Mouse (Mus musculus) spleen, adult 2 months (tissue): Measurements from ENCODE around the gene Ngdn. TPM values are rescaled to one million over a fixed set of nuclear protein-coding genes. Genes with fewer than 3 reads are reported as not detected.

Experiments used
- DNase-seq, 2 experiments: peaks; one replicate each; pipeline versions ENCODE4 v3.0.0 to v3.0.0-alpha.2; 2012 to 2021; ENCODE audit warnings: low spot score in 2 of 2, low read depth in 1 of 2
- H3K27ac ChIP-seq: fragments of 200-500 bp; 2 replicates; pipeline ENCODE4 v1.5.1; 2012; ENCODE audit warnings: low read length, inconsistent platforms; ENCODE audit not compliant: insufficient read depth
- H3K27me3 ChIP-seq: fragments of 200-500 bp; 2 replicates; pipeline ENCODE4 v1.6.1; 2012; ENCODE audit warnings: mild to moderate bottlenecking, moderate library complexity, low read length, inconsistent platforms; ENCODE audit not compliant: control insufficient read depth, insufficient read depth
- H3K36me3 ChIP-seq: fragments of 200-500 bp; 2 replicates; pipeline ENCODE4 v1.6.1; 2012; ENCODE audit warnings: mild to moderate bottlenecking, low read length, inconsistent platforms; ENCODE audit not compliant: control insufficient read depth, insufficient read depth
- H3K4me1 ChIP-seq: fragments of 200-500 bp; 2 replicates; pipeline ENCODE4 v1.6.1; 2011; ENCODE audit warnings: inconsistent platforms; ENCODE audit not compliant: control insufficient read depth, insufficient read depth, insufficient read length
- H3K4me3 ChIP-seq: fragments of 200-500 bp; 2 replicates; pipeline ENCODE4 v1.5.1; 2011; ENCODE audit warnings: mild to moderate bottlenecking, inconsistent platforms; ENCODE audit not compliant: insufficient read depth, insufficient read length; ENCODE audit errors: extremely low read depth
- CTCF ChIP-seq: fragments of 200-500 bp; IDR thresholded peaks from 2 replicates; pipeline ENCODE4 v1.5.1; 2011; ENCODE audit warnings: mild to moderate bottlenecking, inconsistent platforms; ENCODE audit not compliant: insufficient read depth, insufficient read length, insufficient replicate concordance; ENCODE audit errors: extremely low read depth
- POLR2A ChIP-seq: fragments of 200-500 bp; IDR thresholded peaks from 2 replicates; pipeline ENCODE4 v1.6.1; 2011; ENCODE audit warnings: low read depth, low read length, inconsistent platforms
- WGBS: fragments of 180-500 bp; shearing (Covaris S2); methylation state at CpG from one replicate; pipeline ENCODE4 v1.1.7; 2018; 5-methylcytosine and 5-hydroxymethylcytosine counted together
- polyA plus RNA-seq: library from polyadenylated mRNA; depleted of rRNA; stranded (reverse); fragments of >200 nt; gene quantifications from 2 replicates; pipeline ENCODE4 v1.2.3, GENCODE M21; 2012

Ngdn gene
- polyA plus RNA-seq, 1 experiment = 10.4 TPM

DNA sequence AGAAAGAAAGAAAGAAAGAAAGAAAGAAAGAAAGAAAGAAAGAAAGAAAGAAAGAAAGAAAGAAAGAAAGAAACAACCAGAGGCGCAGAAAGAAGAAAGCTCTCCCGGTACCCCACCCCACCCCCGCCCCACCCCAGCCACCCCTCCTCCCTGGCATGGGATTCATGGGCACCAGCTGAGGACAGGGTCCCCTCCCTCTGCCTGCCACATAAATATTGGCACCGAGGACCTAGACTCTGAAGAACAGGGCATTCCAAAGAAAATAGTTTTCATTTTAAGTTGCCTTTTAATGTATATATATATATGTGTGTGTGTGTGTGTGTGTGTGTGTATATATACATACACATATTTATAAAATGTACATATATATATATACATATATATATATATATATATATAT lies 37.8 kb downstream of the Ngdn start:
- 80% methylated on average over 4 of the region's 4 CpGs for WGBS
- no peak for DNase-seq
- Histone ChIP-seq H3K36me3 (no peaks in the 10 kb centered on the region), H3K4me1 (no peaks in the 10 kb centered on the region), H3K4me3 (no peak overlapping the region), H3K27me3 (no peaks in the 10 kb centered on the region), H3K27ac (no peak overlapping the region)
- no peak for TF ChIP-seq CTCF
- TF ChIP-seq POLR2A = no peak

DNA sequence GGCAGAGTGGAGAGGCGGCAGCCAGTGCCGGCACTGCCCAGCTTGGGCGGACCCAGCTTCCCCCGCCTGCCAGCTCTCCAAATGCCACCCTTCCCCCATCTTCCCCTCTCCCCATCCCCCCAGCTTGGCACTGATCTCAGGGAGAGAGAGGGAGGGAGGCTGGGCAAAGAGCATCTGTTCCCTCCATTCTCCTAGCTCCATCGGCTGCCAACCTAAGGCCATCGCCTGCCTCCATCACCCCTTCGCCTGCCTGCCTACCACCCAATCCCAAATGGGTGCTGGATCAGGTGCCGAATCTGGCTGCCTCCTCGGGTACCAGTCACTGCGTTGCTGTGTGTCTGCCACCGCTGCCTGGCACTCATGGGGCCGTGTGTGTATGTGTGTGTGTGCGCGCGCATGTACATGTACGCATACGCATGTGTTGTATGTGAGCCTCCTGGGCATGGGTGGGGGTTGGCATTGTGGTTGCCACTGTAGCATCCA lies 38.5 kb downstream of the Ngdn start:
- DNase-seq = no peak
- H3K4me3 ChIP-seq = no peak overlapping the region
- H3K4me1 ChIP-seq = no peaks in the 10 kb centered on the region
- no peaks in the 10 kb centered on the region for H3K27me3 ChIP-seq
- TF ChIP-seq CTCF = no peak
- TF ChIP-seq POLR2A = no peak
- no peak overlapping the region for H3K27ac ChIP-seq
- H3K36me3 ChIP-seq = no peaks in the 10 kb centered on the region
- WGBS = 83% methylated on average over 17 of the region's 17 CpGs

GRCm38 (mm10) chr14:55054191-55054749 lies 39.0 kb downstream of the Ngdn start:
- no peaks in the 10 kb centered on the region for H3K4me1 ChIP-seq
- no peak for DNase-seq
- no peaks in the 10 kb centered on the region for H3K27me3 ChIP-seq
- no peak overlapping the region for H3K27ac ChIP-seq
- H3K36me3 ChIP-seq = no peaks in the 10 kb centered on the region
- no peak overlapping the region for H3K4me3 ChIP-seq
- 44% methylated on average over 10 of the region's 10 CpGs for WGBS
- TF ChIP-seq POLR2A (no peak), CTCF (no peak)

DNA sequence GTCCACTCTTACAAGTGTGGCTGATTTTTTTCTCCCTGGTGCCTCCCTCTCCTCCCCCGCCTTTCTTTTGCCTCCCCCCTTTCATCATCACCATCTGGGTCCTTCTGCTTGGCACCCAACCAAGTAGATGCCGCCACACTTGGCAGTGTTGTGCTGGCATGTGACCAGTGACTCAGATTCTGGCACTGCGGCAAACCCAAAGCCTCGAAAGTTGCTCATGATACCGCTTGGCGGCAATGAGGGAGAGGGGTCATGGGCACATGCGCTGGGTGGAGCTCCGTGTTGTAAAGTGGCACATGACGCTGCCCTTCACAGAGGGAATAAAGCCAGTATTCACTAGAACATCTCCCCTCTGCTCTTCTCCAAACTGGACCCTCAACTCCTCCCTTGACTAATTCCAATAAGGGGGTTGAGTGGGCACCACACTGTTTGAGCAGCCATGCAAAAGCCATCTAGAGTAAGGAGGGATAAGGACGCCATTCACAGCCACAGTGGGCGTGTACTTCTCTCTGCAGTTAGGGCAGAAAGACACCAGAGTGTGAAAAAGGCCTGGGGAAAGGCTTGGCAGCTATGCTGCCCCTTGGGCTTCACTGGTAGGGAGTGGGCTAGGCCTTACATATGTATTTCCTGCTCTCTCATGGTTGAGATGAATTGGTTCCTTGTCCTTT lies 40.0 kb downstream of the Ngdn start:
- no peaks in the 10 kb centered on the region for H3K4me1 ChIP-seq
- no peaks in the 10 kb centered on the region for H3K27me3 ChIP-seq
- WGBS = 39% methylated on average over 11 of the region's 11 CpGs
- no peak overlapping the region for H3K4me3 ChIP-seq
- no peaks in the 10 kb centered on the region for H3K36me3 ChIP-seq
- H3K27ac ChIP-seq = no peak overlapping the region
- TF ChIP-seq POLR2A = no peak
- TF ChIP-seq CTCF = no peak
- no peak for DNase-seq

DNA sequence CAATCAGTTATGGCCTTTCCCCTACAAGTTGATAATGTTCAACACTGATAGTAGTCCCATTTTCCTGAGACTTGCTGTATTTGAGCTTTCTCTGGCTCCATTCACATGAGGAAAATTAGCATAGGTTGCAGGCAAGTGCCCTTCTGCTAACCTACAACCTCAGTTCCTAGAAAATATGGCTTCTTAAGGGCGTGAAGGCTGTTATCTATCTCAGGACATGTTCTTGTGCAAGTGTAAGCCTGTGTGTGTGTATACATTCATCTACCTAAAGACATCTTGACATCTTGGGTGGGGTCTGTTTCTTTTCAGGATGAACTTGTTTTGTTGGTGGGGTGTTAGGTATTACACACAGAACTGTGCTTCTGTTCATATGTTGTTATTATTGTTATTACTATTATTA lies 43.8 kb downstream of the Ngdn start:
- no peak overlapping the region for H3K27ac ChIP-seq
- no peak for TF ChIP-seq CTCF
- no peak for TF ChIP-seq POLR2A
- no peak for DNase-seq
- 0 out of 2 replicates have a peak, but pooled peaks cover 2% of the 10 kb centered on the region for H3K4me1 ChIP-seq
- H3K27me3 ChIP-seq = no peaks in the 10 kb centered on the region
- WGBS = 74% methylated on average over 1 of the region's 1 CpGs
- H3K36me3 ChIP-seq = no peaks in the 10 kb centered on the region
- no peak overlapping the region for H3K4me3 ChIP-seq

- Histone ChIP-seq H3K4me3 (no peak overlapping the region), H3K4me1 (0 out of 2 replicates have a peak, but pooled peaks cover 2% of the 10 kb centered on the region), H3K27me3 (no peaks in the 10 kb centered on the region), H3K27ac (no peak overlapping the region), H3K36me3 (no peaks in the 10 kb centered on the region)
- 91% methylated on average over 5 of the region's 5 CpGs for WGBS
- no peak for DNase-seq
- TF ChIP-seq CTCF (no peak), POLR2A (no peak)
These were observed 44.7 kb downstream of the Ngdn start for GRCm38 (mm10) chr14:55059931-55060330.

- TF ChIP-seq POLR2A = no peak
- TF ChIP-seq CTCF = no peak
- WGBS = 71% methylated on average over 7 of the region's 7 CpGs
- Histone ChIP-seq H3K4me1 (0 out of 2 replicates have a peak, but pooled peaks cover 2% of the 10 kb centered on the region), H3K4me3 (no peak overlapping the region), H3K27me3 (no peaks in the 10 kb centered on the region), H3K27ac (no peak overlapping the region), H3K36me3 (peaks cover 7% of the 10 kb centered on the region)
- DNase-seq = no peak
These were observed 46.6 kb downstream of the Ngdn start for GRCm38 (mm10) chr14:55061845-55062244.
